Mouse (Mus musculus) kidney, embryonic 14.5 days (tissue): ENCODE measurements around the gene Ttc39b. TPM values are rescaled to one million over a fixed set of nuclear protein-coding genes. Genes with fewer than 3 reads are reported as not detected.
A peak's percentile ranks its signal among the peaks of the same experiment; 100 is the strongest.

Experiments used
- ATAC-seq: fragments of 200-750 bp; cut with Nextera tagmentation; 2 replicates; pipeline ENCODE4 v1.8.0; 2017; ENCODE audit warnings: moderate number of reproducible peaks, mild to moderate bottlenecking, moderate TSS enrichment, moderate library complexity; ENCODE audit not compliant: low FRiP score, low TSS enrichment
- H3K27ac ChIP-seq: fragments of 300-500 bp; sonication (generic); 2 replicates; pipeline ENCODE4 v1.5.1; 2014; ENCODE audit warnings: low read depth, mild to moderate bottlenecking, low read length, moderate library complexity, mixed read lengths
- H3K27me3 ChIP-seq: fragments of 300-500 bp; sonication (generic); 2 replicates; pipeline ENCODE4 v1.6.1; 2014; ENCODE audit warnings: mild to moderate bottlenecking, low read length; ENCODE audit not compliant: control insufficient read depth, insufficient read depth
- H3K36me3 ChIP-seq: fragments of 300-500 bp; sonication (generic); 2 replicates; pipeline ENCODE4 v1.6.1; 2014; ENCODE audit warnings: low read length, mixed read lengths; ENCODE audit not compliant: control insufficient read depth, insufficient read depth
- H3K4me1 ChIP-seq: fragments of 300-500 bp; sonication (generic); 2 replicates; pipeline ENCODE4 v1.6.1; 2014; ENCODE audit warnings: low read length, mixed read lengths; ENCODE audit not compliant: control insufficient read depth, insufficient read depth
- H3K4me2 ChIP-seq: fragments of 300-500 bp; sonication (generic); replicated peaks from 2 replicates; pipeline ENCODE4 v1.6.1; 2014; ENCODE audit warnings: low read depth, mild to moderate bottlenecking, low read length
- H3K4me3 ChIP-seq: fragments of 300-500 bp; sonication (generic); 2 replicates; pipeline ENCODE4 v1.5.1; 2014; ENCODE audit warnings: mild to moderate bottlenecking, low read length
- H3K9ac ChIP-seq: fragments of 300-500 bp; sonication (generic); 2 replicates; pipeline ENCODE4 v1.6.1; 2014; ENCODE audit warnings: low read depth, mild to moderate bottlenecking, low read length, moderate library complexity
- H3K9me3 ChIP-seq: fragments of 300-500 bp; sonication (generic); 2 replicates; pipeline ENCODE4 v1.6.1; 2016; ENCODE audit warnings: low read length; ENCODE audit not compliant: control insufficient read depth
- WGBS: fragments of 180-500 bp; shearing (Covaris S2); extraction: QIAGEN DNeasy Blood & Tissue Kit; methylation state at CpG from one replicate; pipeline ENCODE4 v1.1.7; 2014; 5-methylcytosine and 5-hydroxymethylcytosine counted together
- polyA plus RNA-seq: library from polyadenylated mRNA; unstranded; fragments of >200 nt; fragmentation: Nextera tagmentation; extraction: Ambion mirVana; gene quantifications from 2 replicates; pipeline ENCODE4 v1.2.1, GENCODE M21; 2014

Ttc39b gene
- polyA plus RNA-seq, 1 experiment from 2014 or later, result 2.3 TPM

- H3K36me3 ChIP-seq, result no peaks in the 10 kb centered on the region
- ATAC-seq, result no peak
- no peaks in the 10 kb centered on the region for H3K27me3 ChIP-seq
- no peaks in the 10 kb centered on the region for H3K9me3 ChIP-seq
- WGBS, result 80% methylated on average over 13 of the region's 13 CpGs
- H3K27ac ChIP-seq, result no peak overlapping the region
- H3K4me3 ChIP-seq, result no peak overlapping the region
- no peak overlapping the region for H3K9ac ChIP-seq
- no peak overlapping the region for H3K4me2 ChIP-seq
- H3K4me1 ChIP-seq, result peaks cover under 1% of the 10 kb centered on the region; the same call in 1 of the 2 replicates
Measured at GRCm38 (mm10) chr4:83220761-83221557, 103.1 kb downstream of the Ttc39b start.

DNA sequence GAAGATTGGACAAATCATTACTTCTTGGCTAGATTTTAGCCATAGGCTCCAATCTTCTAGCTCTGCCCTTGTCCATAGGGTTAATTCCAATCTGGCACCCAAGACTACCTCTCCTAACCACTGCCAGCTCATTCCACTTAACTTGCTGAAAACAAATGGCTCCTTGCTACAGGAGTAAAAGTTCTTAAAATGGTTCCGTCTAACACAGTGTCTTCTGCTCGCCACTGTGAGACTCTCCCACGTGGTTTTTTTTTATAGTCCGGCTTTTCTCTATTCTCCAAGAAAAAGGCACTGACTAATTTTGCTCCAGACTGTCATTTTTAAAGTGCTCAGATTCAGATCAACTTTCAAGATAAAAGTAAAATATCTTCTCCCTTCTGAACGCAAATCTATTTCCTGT lies 104.8 kb downstream of the Ttc39b start:
- peaks cover 6% of the 10 kb centered on the region; the same call in 1 of the 2 replicates for H3K4me1 ChIP-seq
- WGBS, result 61% methylated on average over 5 of the region's 5 CpGs
- H3K9me3 ChIP-seq, result no peaks in the 10 kb centered on the region
- no peak overlapping the region for H3K27ac ChIP-seq
- H3K9ac ChIP-seq, result no peak overlapping the region
- no peak for ATAC-seq
- no peaks in the 10 kb centered on the region for H3K27me3 ChIP-seq
- no peaks in the 10 kb centered on the region for H3K36me3 ChIP-seq
- H3K4me3 ChIP-seq, result no peak overlapping the region
- no peak overlapping the region for H3K4me2 ChIP-seq

GRCm38 (mm10) chr4:83217128-83217527 lies 106.9 kb downstream of the Ttc39b start:
- H3K27ac ChIP-seq, result no peak overlapping the region
- no peaks in the 10 kb centered on the region for H3K27me3 ChIP-seq
- H3K4me2 ChIP-seq, result no peak overlapping the region
- no peak overlapping the region for H3K4me3 ChIP-seq
- ATAC-seq, result no peak
- H3K9me3 ChIP-seq, result no peaks in the 10 kb centered on the region
- no peak overlapping the region for H3K9ac ChIP-seq
- H3K36me3 ChIP-seq, result no peaks in the 10 kb centered on the region
- 89% methylated on average over 5 of the region's 5 CpGs for WGBS
- H3K4me1 ChIP-seq, result peaks cover 11% of the 10 kb centered on the region; the same call in 1 of the 2 replicates

GRCm38 (mm10) chr4:83216381-83216780 lies 107.7 kb downstream of the Ttc39b start:
- 76% methylated on average over 7 of the region's 7 CpGs for WGBS
- H3K27ac ChIP-seq, result no peak overlapping the region
- no peaks in the 10 kb centered on the region for H3K9me3 ChIP-seq

GRCm38 (mm10) chr4:83215776-83216175 lies 108.3 kb downstream of the Ttc39b start:
- Histone ChIP-seq H3K4me2 (no peak overlapping the region), H3K9ac (no peak overlapping the region), H3K9me3 (no peaks in the 10 kb centered on the region), H3K27me3 (no peaks in the 10 kb centered on the region), H3K27ac (peak overlapping the region; percentile 77; the same call in 1 of the 2 replicates), H3K4me1 (peaks cover 11% of the 10 kb centered on the region; the same call in 1 of the 2 replicates), H3K4me3 (no peak overlapping the region), H3K36me3 (no peaks in the 10 kb centered on the region)
- 81% methylated on average over 1 of the region's 1 CpGs for WGBS
- ATAC-seq, result no peak

More at GRCm38 (mm10) chr4:83216381-83216780, 107.7 kb downstream of the Ttc39b start:
- Histone ChIP-seq H3K4me3 (no peak overlapping the region), H3K4me2 (no peak overlapping the region), H3K4me1 (peaks cover 11% of the 10 kb centered on the region; the same call in 1 of the 2 replicates), H3K36me3 (no peaks in the 10 kb centered on the region), H3K9ac (no peak overlapping the region), H3K27me3 (no peaks in the 10 kb centered on the region)
- ATAC-seq, result no peak

DNA sequence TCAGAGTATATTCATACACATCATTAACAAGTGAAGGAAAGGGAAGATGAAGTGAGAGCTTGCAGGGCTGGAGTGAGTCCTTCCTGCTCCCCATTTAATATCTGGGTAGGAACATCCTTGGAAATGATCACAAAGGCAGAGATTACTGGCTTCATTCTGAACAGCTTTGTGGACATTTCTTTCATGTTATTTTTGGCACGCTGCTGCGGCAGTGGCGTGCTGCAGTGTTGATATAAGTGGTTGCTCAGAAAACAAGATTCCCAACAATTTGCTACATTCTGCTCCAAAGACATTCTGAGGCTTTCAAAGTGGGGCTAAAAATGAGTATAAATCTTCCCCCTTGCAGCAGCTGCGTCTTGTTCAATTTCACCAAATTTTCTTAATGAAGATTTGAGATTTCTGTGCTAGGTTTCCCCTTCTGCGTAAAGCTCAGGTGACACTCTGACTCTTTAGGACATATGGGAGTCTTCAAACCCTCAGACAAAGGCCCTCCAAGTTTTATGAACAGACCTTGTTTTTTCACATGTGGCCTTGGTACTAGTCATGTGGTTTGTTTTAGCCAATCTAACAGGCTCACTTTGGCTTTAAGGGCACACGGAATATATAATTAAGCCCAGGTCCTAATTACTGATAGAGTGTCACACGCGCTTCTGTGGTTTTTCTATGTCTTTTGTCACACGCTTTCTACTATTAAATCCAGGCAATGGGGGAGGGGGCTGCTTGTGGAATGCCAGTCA lies 109.1 kb downstream of the Ttc39b start:
- no peak overlapping the region for H3K9ac ChIP-seq
- H3K27me3 ChIP-seq, result no peaks in the 10 kb centered on the region
- no peak overlapping the region for H3K4me3 ChIP-seq
- peak overlapping the region; percentile 77; the same call in 1 of the 2 replicates for H3K27ac ChIP-seq
- 52% methylated on average over 9 of the region's 9 CpGs for WGBS
- peak; percentile 57 for ATAC-seq
- H3K4me1 ChIP-seq, result peaks cover 11% of the 10 kb centered on the region; the same call in 1 of the 2 replicates
- H3K36me3 ChIP-seq, result no peaks in the 10 kb centered on the region
- no peaks in the 10 kb centered on the region for H3K9me3 ChIP-seq
- no peak overlapping the region for H3K4me2 ChIP-seq

DNA sequence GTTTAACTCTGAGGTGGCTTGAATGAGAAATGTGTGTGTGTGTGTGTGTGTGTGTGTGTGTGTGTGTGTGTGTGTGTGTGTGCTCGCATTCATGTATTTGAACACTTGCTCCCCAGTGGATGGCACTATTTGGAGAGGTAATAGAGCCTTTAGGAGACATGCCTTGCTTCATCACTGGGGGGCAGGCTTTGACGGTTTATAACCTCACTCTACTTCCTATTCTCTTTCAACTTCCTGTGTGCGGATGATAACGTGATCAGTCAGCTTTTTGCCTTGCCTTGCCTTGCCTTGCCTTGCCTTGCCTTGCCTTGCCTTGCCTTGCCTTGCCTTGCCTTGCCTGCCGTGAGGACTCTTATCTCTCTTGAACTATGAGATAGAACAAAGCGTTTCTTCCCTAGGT lies 110.3 kb downstream of the Ttc39b start:
- Histone ChIP-seq H3K36me3 (no peaks in the 10 kb centered on the region), H3K4me1 (peaks cover 11% of the 10 kb centered on the region; the same call in 1 of the 2 replicates), H3K27me3 (no peaks in the 10 kb centered on the region), H3K4me3 (no peak overlapping the region), H3K4me2 (no peak overlapping the region), H3K9me3 (no peaks in the 10 kb centered on the region), H3K27ac (no peak overlapping the region), H3K9ac (no peak overlapping the region)
- no peak for ATAC-seq
- WGBS, result 86% methylated on average over 6 of the region's 6 CpGs

- H3K4me2 ChIP-seq, result peak overlapping the region; percentile 26; the same call in 1 of the 2 replicates
- H3K27ac ChIP-seq, result peak overlapping the region; percentile 43; the same call in 1 of the 2 replicates
- WGBS, result 24% methylated on average over 12 of the region's 12 CpGs
- H3K9me3 ChIP-seq, result no peaks in the 10 kb centered on the region
- H3K4me1 ChIP-seq, result peaks cover 11% of the 10 kb centered on the region; the same call in 1 of the 2 replicates
- no peaks in the 10 kb centered on the region for H3K36me3 ChIP-seq
- peak; percentile 55; the same call in 1 of the 2 replicates for ATAC-seq
- no peak overlapping the region for H3K4me3 ChIP-seq
- H3K9ac ChIP-seq, result 0 out of 2 replicates have a peak overlapping the region, but pooled peaks have one; percentile 23
- H3K27me3 ChIP-seq, result no peaks in the 10 kb centered on the region
Measured at GRCm38 (mm10) chr4:83211709-83212108, 112.3 kb downstream of the Ttc39b start.
